Mouse (Mus musculus): ENCODE results near the gene Gm29776. TPM values are rescaled to one million over a fixed set of nuclear protein-coding genes. Genes with fewer than 3 reads are reported as not detected.

Gene Gm29776
- total RNA-seq, 2 experiments from 2014 or later: not detected

DNA sequence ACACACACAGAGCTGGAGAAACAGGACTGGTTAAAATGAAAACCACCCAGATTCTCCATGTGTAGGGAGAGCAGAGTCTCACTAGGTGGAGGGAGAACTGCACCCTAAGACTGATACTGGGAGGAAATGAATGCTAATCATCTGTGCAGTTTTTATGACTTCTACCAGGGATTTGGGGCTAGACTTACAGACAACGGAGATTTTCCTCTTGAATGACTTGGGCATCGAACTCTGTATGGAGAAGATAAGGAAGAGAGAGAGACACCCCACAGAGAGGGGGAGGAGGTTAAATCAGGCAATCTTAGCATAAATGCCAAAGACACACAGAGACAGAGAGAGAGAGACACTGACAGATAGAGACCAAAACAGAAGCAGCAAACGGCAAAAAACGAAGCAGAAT lies 50.7 kb downstream of the Gm29776 start:
- DNase-seq: no peak

DNA sequence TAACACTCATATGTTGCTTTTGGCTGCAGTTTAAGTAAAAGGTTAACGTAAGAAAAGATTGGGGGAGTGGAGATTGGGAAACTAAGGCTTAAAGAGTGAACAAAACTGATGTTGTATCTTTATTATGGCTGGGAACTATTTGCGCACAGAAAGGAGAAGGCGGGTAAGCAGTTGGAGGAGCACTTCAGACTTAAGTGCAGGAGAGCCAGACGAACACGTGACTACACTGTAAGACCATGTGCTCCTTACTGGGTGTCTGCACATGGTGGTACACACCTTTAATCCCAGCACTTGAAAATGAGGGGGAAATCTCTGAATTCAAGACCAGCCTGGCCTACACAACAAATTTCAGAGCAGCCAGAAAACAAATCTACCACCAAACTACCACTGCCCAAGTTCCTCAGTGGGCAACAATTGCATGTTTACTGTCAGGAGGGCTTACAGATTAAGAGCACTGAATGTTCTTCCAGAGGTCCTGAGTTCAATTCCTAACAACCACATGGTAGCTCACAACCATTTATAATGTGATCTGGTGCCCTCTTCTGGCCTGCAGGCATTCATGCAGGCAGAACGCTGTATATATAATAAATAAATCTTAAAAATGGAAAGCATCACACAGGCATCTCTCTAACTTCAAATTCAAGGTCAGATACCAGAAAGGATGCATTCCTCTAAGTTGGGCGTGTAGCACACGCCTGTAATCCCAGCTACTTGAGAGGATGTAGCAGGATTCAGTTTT lies 51.6 kb downstream of the Gm29776 start:
- no peak for DNase-seq

DNA sequence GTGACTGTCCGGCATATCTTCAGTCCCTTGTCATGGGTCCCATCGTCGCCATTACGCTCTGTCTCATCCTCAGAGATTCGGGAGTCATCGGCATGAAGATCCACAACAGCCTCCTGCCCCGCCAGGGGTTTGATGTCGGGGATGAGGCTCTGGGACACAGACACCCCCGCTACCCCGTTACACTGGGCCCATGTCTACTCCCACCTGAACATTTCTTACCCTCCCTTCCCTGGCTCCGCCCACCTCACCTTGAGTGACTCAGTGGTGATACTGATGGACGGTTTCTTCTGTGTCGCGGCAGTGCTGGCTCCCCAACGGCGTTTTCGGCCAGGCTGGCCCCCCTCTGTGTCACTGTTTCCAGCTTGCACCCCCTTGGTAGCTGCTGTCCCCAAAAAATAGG lies 52.2 kb downstream of the Gm29776 start:
- DNase-seq: no peak

DNA sequence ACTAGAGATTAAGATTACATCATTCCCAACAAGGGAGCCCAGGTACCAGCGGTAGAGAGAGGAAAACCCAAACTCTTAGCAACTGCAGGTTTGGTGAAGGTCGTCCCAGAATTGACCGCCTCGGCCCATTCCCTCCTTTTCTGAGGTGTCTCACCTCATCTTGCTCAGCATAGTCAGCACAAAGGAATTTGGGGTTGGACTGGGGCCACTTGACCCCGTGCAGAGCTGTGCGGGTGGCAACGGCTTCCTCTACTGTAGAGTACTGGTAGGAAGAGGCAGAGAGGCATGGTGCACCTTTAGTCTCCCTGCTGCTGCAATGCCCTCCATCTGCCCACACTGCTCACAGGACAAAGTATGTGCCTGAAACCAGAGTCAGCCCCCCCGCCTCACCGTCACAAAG lies 54.3 kb downstream of the Gm29776 start:
- no peak for DNase-seq

DNA sequence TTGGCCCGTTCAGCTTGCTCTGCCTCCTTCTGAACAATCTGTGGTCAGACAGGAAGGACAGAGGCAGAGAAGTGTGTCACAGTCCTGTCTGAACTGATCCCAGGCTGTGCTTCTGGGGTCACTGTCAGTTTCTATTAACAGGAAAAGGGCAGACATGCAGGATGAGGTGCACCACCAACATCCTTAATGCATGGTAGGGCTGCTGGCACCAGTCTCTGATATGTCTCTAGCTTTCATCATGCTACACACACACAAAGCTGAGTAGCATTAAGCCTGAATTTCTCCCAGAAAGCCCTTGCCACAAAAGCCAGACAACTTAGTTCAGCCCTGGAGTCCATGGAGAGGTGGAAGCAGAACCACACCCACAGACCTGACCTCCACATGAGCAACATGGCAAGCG lies 55.6 kb downstream of the Gm29776 start:
- DNase-seq: no peak

Small RNA genes lying within 50 kb of the gene (microRNA-seq; reads per million reads assigned to microRNA genes)
- 0.21 to 0.30 reads per million in 2 experiments for gene Mir6948

Other genes with a start within 250 kb of the Gm29776 start
- 10 to 100 TPM; 26.4 to 29.6 TPM for gene Lrp10, start 234.7 kb downstream of the Gm29776 start, total RNA-seq (2021)
- 10 to 100 TPM; 20.7 to 23.8 TPM for gene Rem2, start 222.7 kb downstream of the Gm29776 start, total RNA-seq (2021)
- 10 to 100 TPM; 51.7 to 57.1 TPM for gene Prmt5, start 181.3 kb downstream of the Gm29776 start, total RNA-seq (2021)
- 1 to 10 TPM; 4.0 to 5.3 TPM for gene Haus4, start 144.2 kb downstream of the Gm29776 start, total RNA-seq (2021)
- gene Ajuba, start 121.3 kb downstream of the Gm29776 start, total RNA-seq (2021): 1 to 10 TPM in 1 of 2 experiments, under 1 TPM in 1; 0.95 to 1.5 TPM
- gene 4931414P19Rik, start 92.8 kb downstream of the Gm29776 start, total RNA-seq (2021): 1 to 10 TPM; 4.7 to 5.5 TPM
- 100 to 1,000 TPM; 203 to 230 TPM for gene Psmb5, start 80.8 kb downstream of the Gm29776 start, total RNA-seq (2021)
- under 1 TPM; 0.23 to 0.27 TPM for gene Psmb11, start 77.4 kb downstream of the Gm29776 start, total RNA-seq (2021)
- gene Gm17606, start 57.9 kb downstream of the Gm29776 start, total RNA-seq (2021): not detected
- gene Cdh24, start 57.5 kb downstream of the Gm29776 start, total RNA-seq (2021): 10 to 100 TPM; 23.6 to 24.5 TPM
- 10 to 100 TPM; 24.0 to 26.3 TPM for gene 1700123O20Rik, start 12.6 kb downstream of the Gm29776 start, total RNA-seq (2021)
- 100 to 1,000 TPM; 210 to 242 TPM for gene Acin1, start 11.9 kb downstream of the Gm29776 start, total RNA-seq (2021)
- gene Cebpe, start 13.3 kb upstream of the Gm29776 start, total RNA-seq (2021): not detected
- gene Slc7a8, start 83.1 kb upstream of the Gm29776 start, total RNA-seq (2021): 10 to 100 TPM; 49.1 to 50.1 TPM
- gene Rnf212b, start 115.3 kb upstream of the Gm29776 start, total RNA-seq (2021): not detected
- 10 to 100 TPM; 21.2 to 25.8 TPM for gene Homez, start 172.1 kb upstream of the Gm29776 start, total RNA-seq (2021)
- 10 to 100 TPM; 17.9 to 20.7 TPM for gene Ppp1r3e, start 178.7 kb upstream of the Gm29776 start, total RNA-seq (2021)
- 100 to 1,000 TPM; 120 to 126 TPM for gene Bcl2l2, start 184.5 kb upstream of the Gm29776 start, total RNA-seq (2021)
- 10 to 100 TPM in 1 of 2 experiments, 1 to 10 TPM in 1; 7.5 to 14.5 TPM for gene Gm20521, start 184.6 kb upstream of the Gm29776 start, total RNA-seq (2021)
- gene Pabpn1, start 193.7 kb upstream of the Gm29776 start, total RNA-seq (2021): 100 to 1,000 TPM; 231 to 275 TPM
- 100 to 1,000 TPM; 661 to 670 TPM for gene Slc22a17, start 214.3 kb upstream of the Gm29776 start, total RNA-seq (2021)
- 10 to 100 TPM; 10.3 to 11.7 TPM for gene Efs, start 227.3 kb upstream of the Gm29776 start, total RNA-seq (2021)
- gene Il25, start 233.9 kb upstream of the Gm29776 start, total RNA-seq (2021): not detected
- gene Cmtm5, start 237.4 kb upstream of the Gm29776 start, total RNA-seq (2021): 10 to 100 TPM; 70.3 to 80.4 TPM

All from layer of hippocampus, postnatal 36 days (tissue).